Mouse (Mus musculus) cerebellum, adult 9-10 months (tissue): Measurements from ENCODE around the gene Prr12.
A peak's percentile ranks its signal among the peaks of the same experiment; 100 is the strongest.
"Not testable (repeated sequence)": the region's sequence is repeated elsewhere in the genome, so short reads cannot be mapped to it uniquely, and the experiment has no call there.

ENCODE experiments used
- DNase-seq: peaks from one replicate; pipeline ENCODE4 v3.0.0; 2022

The Prr12 gene

DNA sequence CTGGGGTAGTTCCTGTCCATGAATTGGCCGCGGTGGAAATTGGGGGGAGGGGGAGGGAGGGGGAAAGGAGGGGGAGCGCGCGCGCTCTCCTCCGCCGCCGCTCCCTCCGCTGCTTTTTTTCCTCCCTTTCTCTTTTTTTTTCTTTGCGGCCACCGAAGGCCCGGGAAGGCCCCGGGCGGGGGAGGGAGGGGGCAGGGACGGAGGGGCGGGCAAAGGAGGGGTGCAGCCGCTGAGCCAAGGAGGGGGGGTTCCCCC lies at the start of gene Prr12:
Prr12 (minus strand) TSS at position 20 of the 255 bp plus-strand sequence.
- DNase-seq: no peak

DNA sequence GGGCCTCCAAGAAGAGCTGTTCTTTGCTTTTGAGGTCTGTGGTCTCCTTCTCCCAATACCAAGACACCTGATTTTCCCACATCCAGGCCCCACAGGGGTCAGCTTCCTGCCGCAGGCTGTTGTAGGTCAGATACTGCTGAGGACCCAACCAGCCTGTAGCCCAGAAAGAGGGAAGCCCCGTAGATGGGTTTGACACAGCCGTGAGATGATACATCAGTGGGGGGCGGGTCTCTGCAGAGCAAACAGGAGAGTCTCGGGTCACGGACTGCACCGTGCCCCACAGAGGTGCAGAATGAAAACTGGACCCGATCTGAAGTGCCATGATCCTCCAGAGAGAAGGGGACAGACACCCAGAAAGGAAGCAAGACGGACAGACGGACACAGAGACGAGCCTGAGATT lies 49.8 kb upstream of the Prr12 start:
- DNase-seq: no peak

DNA sequence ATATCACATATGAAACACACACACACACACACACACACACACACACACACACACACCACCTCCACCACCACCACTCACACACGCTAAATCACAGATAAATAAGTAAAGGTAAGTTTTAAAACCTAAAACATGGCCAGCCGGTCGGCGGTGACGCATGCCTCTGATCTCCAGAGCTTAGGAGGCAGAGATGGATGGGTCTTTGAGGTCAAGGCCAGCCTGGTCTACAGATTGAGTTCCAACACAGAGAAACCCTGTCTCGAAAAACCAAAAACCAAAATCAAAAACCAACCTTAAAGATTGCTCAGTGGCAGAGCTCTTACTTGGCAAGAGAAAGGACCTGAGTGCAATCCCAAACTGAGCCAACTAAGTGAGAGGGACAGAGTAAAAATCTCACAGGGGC lies 47.4 kb upstream of the Prr12 start:
- no peak for DNase-seq

DNA sequence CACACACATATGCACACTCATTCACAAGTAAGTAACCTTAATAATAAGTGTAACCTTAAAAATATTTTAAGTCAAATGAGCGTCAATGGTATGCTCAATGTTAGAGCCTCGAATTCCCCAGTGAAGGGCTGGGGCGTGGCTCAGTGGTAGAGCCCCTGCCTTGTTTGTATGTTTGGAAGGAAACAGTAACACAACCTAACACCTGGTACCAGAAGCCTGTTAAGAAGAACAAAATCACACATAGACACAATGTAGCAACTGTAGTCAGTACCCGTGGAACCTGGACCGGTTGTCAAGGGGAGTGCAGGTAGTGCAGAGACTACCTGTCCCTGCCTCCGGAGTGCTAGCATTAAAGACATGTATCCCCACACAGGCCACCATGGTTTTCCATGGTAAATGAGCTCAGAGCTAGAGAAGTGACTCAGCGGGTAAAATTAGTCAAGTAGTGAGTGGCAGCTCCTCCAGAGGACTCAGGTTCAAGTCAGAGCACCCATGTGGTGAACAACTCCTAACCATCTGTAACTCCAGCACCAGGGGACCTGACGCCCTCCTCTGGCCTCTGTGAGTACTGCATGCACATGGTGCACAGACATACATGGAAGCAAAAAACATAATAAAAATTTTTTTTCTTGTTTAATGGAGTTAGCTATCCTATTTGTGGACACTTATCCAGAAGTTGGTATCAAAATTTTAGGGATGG lies 46.0 kb upstream of the Prr12 start:
- no peak for DNase-seq

DNA sequence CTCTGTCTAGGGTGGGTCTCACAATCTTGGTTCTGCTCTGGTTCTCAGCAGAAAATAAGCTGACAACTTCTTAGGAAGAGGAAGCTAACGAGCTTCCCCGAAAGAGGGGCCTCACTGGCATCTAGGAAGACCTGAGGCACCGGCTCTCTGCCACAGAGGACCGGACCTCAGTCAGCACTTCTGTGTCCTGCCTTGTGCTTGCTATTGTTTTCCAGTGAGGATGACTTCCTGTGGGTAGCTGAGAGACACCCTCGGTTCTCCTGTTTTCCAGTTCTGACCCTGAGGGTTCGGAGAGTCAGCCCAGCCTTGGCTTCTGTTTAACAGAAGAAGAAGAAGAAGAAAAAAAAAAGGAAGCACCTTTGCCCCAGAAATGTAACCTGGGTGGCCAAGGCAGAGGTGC lies 44.8 kb upstream of the Prr12 start:
- DNase-seq: no peak

DNA sequence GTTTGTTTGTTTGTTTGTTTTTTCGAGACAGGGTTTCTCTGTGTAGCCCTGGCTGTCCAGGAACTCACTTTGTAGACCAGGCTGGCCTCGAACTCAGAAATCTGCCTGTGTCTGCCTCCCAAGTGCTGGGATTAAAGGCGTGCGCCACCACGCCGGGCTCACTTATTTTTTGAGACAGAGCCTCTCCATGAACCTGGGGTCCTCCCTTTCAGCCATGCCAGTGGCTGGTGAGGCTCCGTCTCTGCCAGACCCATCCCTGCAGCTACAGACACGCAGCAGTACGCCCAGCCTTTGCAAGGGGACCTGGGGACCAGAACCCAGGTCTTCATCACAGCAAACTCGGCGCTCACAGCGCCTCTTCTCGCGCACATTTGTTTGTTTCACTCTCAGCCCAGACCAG lies 43.3 kb upstream of the Prr12 start:
- DNase-seq: not testable (repeated sequence)

DNA sequence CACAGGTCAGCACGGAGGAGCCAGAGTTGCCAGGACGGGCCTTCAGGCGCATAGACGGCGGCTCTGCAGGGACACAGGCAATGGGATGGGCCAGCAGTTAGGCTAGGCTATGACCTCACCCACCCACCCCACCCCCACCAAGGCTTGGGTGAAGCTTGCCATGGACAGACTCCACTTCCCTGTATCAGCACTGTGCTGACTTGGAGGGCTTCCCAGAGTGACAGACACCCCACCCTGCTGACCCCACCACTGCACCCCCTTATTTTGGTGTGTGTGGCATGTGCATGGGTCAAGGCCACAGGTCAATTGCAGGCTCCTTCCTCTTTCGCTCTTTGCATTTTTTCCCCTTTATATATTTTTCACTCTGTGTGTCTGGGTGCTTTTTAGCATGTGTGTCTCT lies 42.7 kb upstream of the Prr12 start:
- no peak for DNase-seq

DNA sequence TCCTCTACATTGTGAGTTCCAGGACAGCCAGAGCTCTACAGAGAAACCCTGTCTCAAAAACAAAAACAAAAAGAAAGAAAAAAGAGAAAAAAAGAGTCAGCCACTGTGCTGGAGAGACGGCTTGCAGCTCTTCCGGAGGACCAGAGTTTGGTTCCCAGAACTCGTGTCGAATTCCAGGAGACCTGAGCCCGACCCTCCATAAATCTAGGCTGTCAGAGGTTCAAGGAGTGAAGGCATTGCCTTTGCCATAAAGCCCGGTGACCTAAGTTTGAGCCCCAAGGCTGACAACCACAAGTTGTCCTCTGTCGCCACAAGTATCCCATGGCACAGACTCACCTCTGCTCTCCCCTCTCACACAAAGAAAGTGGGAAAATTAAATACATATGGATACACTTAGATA lies 41.4 kb upstream of the Prr12 start:
- no peak for DNase-seq

DNA sequence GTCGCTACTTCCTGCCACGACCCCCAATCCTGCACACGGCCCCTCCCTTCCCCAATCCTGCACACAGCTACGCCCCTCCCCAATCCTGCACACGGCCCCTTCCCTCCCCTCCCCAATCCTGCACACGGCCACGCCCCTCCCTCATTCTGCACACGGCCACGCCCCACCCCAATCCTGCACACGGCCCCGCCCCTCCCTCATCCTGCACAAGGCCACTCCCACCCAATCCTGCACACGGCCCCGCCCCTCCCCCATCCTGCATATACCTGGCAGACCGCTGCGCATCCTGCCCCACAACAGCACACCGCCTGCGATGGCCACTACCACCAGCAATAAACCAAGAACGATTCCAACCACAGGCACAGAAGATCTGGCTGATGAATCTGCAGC lies 40.8 kb upstream of the Prr12 start:
- no peak for DNase-seq

DNA sequence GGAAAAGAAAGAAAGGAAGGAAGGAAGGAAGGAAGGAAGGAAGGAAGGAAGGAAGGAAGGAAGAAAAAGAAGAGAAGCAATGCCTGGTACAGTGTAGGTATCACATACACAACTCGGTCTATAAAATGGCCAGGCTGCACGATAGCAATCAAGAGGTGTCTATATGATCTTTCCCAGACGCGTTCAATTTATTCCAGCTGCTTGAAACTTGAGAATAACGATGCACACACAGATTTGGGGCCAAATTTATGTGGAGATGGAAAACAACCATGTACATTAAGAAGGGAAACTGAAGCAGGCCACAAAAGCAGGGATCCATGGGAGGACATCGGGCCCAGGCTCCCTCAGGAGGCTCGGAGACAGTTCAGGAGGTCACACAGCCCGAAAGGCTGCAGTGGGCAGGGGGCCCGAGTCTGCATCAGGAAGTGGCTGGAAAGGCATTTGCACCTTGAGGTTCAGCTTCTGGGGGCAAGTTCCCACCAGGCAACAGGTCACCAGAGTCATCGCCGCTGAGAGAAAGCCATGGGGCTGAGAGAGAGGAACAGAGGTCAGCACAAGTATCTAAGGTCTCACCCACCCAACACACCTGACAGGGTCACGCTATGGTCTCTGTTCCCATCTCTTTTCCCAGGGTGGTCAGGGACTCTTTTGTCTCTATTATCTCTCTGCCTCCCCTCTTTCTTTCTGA lies 40.3 kb upstream of the Prr12 start:
- no peak for DNase-seq

DNA sequence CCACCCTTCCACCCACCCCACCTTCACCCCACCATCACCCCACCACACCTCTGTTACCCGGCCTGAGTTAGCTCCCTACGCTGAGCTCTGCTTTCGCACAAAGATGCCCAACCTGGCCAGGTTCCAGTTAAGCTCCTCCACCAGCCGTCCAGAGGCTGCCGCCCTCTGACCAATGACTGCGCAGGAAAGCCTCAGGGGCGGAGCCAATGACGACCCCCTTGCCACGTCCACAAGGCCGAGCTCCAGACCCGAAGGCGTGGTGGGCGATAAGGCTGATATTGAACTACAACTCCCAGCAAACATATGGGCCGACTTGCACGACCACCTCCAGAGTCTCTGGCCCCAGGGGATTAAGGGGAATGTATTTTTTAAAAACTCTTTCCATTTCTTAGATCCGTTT lies 39.4 kb upstream of the Prr12 start, which contains the start of gene Rcn3:
Rcn3 (minus strand) TSS at position 174 of the 400 bp plus-strand sequence.
- DNase-seq: no peak

DNA sequence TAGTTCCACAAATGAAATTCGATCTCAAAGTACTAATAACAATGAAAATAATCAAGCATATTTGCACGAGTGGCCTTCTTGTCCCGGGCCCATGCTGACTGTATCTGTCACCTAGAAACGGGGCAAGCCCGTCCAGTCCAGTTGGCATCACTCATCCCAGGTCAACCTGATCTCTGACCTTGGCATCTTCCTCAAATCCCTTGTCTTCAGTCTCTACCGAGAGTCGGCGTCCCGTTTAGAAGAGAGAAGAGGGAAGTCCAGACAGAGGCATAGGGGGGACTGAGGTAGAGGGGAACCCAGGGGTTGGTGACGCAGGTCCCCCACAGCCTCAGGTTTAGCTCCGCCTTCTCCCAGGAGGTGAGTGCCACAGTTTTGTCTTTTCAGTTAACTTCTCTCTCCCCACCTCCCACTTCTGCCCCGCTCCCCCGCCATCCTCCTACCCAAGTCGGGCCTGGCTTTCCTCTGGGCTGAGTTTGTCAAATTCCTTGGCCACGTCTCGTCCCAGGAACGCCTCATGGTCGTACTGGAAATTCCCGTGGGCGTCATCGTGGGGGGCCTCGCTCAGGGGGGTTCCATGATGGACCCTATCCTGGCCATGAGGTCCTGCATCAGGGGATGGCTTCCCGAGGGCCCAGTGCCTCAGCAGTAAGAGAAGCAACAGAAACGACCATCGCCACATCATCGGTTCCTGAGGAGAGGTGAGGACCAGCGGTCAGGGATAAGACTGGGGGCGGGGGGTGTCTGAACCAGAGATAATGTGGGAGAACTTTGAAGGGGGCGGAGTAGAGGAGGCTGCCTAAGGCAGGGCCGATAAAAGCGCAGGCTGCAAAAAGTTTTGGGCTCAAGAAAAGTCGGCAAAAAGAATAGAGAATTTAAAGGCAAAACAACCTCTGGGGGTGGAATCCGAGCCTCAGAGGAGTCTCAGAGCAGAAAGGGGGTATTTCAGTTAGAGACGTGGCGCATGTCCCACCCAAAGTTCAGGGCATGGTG lies 38.6 kb upstream of the Prr12 start:
- no peak for DNase-seq

DNA sequence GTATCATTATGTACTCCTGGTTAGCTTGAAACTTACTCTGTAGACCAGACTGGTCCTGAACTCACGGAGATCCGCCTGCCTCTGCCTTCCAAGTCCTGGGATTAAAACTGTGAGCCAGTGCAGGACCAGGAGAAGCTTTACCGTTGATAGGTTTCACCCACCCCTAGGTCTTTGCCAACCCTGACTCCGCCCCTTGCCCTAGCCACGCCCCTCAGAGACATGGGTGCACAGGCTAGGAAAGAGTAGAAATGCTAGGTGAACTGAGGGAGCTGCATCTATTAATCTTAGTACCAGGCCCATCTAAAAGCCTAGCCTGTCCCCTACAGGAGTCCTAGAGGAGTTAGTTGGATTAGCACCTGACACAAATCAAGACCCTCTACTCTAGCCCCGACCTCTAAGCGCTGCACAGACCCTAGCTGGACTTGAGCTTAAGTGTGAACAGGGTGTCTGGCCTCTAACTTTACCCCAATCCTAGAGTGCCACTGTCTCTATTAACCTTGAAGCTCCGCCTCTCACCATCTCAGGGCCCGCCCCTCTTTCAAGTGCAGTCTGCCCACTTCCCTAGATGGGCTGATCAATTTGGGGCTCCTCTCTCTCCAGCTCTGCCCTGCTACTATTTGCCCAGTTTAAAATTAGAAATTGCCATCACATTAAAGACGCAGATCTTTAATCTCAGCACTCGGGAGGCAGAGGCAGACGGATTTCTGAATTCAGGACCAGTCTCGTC lies 37.7 kb upstream of the Prr12 start:
- DNase-seq: no peak

DNA sequence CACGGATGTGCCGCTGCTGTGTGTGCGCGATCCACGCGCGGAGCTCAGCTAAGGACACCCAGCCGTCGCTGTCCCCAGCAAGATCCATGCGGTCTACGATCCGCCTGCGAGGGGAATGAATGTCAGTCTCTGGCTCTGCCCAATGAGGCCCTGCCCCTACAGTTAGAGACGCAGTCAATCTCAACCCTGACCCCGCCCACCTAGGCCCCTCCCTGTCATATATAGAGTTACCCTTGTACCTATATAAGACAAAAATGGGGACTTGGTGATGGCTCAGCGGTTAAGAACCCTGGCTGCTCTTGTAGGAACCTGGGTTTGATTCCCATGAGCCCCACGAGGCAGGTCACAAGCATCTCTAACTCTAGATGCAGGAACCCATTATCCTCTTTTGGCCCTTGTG lies 35.9 kb upstream of the Prr12 start:
- DNase-seq: no peak

DNA sequence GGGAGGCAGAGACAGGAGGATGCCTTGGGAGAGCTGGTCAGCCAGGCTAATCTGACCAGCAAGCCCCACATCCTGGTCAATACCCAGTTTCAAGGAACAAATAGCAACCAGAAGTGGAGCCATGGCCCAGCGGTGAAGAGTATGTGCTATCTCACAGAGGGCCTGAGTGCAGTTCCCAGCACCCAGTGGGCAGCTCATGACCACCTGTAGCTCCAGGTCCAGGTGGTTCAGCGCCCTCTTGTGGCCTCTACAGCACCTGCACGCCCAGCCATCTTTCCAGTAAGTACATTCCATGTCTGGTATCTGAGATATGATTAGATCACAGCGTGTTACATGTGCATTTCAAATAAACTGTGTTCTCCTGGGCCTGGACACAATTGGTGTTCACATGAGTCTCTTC lies 33.4 kb upstream of the Prr12 start:
- no peak for DNase-seq

DNA sequence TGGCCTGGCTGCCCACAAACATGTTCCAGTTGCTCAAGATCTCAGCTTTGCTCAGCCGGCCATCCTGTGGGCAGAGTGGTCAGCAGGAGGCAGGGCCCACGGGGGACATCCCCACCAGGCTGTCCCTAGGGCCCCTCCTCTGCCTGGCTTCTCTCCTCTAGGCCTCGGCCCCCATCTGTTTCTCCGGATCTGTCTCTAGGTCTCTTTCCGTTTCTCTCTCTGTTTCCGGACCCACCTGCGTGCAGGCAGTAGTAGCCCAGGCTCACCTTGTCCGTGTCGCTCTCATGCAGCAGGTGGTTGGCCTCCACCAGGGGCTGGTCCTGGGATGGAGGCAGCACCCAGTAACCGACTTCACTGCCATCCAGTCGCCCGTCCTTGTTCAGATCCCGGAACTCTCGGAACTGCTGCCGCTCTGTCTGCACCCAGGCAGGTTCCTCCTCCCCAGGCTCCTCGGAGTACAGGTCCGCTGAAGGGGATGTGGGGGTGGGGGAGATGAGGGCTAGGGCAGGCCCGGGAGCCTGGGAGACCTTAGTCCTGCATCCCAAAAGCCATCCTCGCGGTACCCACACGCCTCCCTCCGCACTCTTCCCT lies 30.7 kb upstream of the Prr12 start:
- no peak for DNase-seq

DNA sequence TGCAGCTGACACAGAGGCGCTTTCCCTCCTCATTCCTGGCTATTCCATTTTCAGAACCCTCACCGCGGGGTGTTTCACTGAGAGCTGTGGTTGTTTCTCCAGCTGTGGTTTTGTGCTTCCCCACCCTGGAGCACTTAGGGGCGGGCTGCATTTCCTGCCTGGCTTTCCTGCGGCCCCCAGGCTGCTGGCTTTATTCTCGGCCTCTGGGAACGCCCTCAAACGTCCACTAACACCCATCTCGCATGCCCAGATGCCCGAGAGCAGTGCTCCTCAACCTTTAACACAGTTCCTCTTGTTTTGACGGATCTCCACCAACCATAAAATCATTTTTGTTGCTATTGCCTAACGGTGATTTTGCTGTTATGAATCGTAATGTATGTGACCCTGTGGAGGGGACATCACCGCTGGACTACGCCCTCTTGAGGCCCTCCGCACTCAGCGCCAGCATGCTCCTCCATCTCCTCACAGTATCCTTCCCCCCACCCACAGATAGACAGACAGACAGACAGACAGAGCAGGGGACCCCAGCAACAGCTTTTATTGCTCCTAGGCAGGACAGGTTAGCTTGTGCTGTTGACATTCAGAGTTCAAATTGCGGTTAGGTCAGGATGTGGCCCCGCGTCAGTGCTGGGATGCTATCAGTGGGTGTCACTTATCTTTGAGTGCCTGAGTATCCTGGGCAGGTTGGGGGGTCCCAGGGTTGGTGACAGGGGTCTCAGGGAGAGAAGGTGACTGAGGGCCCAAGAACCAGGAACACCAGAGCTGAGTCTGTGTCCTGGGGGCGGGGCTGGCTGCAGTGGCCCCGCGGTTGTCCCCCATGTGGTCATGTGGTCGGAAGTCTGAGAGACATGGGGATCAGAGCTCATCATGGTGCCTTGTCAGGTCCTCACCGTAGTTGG lies 30.0 kb upstream of the Prr12 start:
- DNase-seq: no peak

DNA sequence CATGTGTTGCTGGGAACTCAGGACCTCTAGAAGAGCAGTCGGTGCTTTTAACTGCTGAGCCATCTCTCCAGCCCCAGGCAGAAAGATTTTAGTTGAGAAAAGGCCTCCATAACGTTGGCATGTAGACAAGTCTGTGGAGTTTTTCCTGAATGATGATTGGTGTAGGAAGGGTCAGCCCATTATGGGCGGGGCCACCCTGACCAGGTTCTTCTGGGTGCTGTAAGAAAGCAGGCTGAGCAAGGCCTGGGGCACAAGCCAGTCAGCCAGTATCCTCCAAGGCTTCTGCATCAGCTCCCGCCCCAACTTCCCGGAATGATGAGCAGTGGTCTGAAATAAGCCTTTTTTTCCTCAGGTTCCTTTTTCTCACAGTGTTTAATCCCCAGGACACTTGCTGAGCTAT lies 28.3 kb upstream of the Prr12 start:
- DNase-seq: no peak

DNA sequence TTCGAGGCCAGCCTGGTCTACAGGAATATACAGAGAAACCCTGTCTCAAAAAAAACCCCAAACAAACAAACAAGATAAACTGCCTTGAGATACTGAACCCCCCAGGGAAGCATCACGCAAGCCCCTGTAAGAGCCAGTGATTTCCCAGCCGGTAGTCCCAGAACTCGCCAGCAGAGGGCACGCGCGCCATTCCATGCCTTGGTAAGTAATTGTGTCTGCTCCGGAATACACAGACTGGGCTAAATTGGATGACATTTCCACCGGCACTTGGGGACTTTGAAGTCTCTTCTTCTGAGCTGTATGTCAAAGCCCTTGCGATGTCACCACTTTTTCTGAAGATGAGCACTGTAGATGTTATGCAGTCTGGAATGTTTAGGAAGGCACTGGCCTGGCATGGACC lies 27.2 kb upstream of the Prr12 start:
- peak; percentile 90 for DNase-seq

DNA sequence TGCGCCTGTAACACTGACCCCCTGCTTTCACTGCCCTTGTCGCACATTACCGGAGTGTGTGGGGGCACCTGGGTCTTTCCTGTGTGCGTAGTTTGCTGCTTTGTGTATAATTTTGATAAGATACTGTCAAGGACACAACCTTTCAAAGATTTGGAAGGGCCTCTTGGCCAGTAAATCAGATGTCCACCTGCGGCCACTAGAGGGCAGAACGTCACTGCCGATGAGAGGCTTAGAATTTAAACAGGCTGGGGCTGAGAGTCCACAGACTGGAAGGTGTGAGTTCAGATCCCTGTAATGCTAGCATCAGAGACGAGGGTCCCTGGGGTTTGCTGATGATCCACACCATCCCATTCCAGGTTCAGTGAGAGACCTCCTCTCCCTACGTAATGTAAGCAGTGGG lies 25.8 kb upstream of the Prr12 start:
- DNase-seq: peak; percentile 73

DNA sequence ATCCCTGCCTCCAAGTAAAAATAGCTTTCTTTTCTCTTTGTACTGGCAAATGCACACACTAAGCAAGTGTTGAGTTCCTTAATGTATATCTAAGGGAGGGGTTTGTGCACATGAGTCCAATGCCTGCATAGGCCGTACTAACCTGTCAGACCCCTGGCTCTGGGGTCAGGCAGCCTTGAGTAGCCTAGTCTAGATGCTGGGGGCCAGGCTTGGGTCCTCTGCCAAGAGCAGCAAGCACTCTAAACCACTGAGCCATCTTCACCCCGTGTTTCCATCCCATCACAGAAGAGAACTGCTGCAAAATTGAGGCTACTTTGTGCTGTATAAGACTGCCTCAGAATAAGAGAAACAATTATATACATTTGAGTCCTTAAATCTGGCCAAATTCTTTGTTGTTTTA lies 25.1 kb upstream of the Prr12 start:
- no peak for DNase-seq

DNA sequence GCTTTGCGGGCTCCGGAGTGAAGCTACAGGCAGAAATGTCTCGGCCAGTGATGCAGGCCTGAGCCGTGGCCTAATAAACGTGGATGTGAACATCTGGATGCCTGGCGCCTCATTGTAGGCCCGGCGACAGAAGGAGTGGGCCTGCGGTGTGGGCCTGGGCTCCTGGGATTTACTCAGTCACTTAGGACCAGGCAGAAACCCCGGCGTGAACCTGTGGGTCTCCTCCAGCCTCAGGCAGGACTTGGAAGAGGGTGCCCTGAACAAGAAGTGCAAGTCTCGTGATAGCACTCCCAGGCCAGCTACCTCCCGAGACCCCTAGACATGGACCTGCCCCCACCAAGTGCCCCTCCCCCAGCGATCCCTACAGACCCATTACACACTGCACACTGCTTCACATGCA lies 24.6 kb upstream of the Prr12 start:
- no peak for DNase-seq
